Mouse (Mus musculus): ENCODE measurements around the gene Dync2li1.

Gene Dync2li1

GRCm38 (mm10) chr17:84688834-84689233 lies 62.5 kb downstream of the Dync2li1 start:
- DNase-seq, result peak in 1 of 2 experiments; percentile 49

GRCm38 (mm10) chr17:84689316-84689715 lies 63.0 kb downstream of the Dync2li1 start:
- DNase-seq, result peak in 1 of 2 experiments; percentile 12

DNA sequence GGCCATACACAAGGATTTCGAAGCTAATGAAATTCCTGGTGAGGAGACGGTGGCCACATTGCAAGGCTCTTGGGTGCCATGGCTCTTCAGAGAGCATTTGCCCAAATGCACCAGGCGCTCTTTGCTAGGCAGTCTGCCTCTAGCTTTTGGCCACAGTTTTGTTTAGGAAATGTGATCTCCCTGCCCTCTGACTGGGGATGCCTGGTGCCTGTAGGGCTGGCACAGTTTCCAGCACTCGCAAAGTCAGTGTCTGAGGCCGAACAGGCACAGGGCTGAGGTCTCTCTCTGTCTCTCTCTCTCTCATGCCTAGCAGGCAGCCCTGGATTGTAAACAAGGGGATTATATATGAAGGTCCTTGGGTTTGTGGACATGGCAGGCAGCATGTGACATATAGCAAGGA lies 63.8 kb downstream of the Dync2li1 start:
- DNase-seq, result peak; percentile 17 to 39

DNA sequence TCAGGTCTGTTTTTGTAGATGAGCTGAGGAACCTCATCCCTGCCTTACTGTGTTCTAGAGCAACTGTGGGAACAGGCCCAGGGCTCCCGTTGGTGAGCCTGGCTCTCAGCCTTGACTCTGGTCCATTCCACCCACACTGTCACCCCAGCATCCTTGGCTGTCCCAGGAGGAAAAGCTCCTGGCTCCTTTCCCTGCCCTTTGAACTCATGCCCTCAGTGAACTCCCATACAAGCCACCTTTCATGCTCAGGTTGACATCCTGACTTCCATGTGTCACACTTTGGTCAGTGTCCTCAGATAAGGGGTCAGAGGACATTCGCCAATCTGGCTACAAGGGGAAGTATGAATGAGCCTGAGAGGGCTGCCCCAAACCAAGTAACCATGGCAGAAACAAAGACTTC lies 67.4 kb downstream of the Dync2li1 start:
- DNase-seq, result peak; percentile 13 to 40

DNA sequence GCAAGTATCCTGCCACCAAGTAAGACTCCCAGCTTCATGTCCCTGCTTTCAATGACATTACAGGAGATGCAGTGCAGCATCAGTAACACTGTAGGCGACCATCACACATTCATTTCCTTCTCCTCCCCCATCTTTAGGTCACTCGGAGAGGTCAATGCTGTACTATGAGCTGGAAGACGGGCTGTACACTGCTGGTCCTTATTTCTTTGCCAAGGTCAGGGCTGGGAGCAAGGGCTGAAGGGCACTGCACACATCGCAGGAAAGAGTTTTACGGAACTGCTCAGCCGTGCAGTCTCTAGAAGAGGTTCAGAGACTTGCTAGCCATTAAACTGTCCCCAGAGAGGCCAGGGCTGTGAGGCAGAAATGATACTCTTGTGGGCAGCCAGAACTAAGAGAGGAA lies 70.2 kb downstream of the Dync2li1 start:
- DNase-seq, result peak; percentile 33 to 68

GRCm38 (mm10) chr17:84698727-84699126 lies 72.4 kb downstream of the Dync2li1 start:
- DNase-seq, result peak; percentile 64 to 74

All from kidney, postnatal 25 days (tissue).